Mouse (Mus musculus) lung, postnatal 0 days (tissue): ENCODE results near the gene Usp49. TPM values are rescaled to one million over a fixed set of nuclear protein-coding genes. Genes with fewer than 3 reads are reported as not detected.
"Not testable (repeated sequence)": the region's sequence is repeated elsewhere in the genome, so short reads cannot be mapped to it uniquely, and the experiment has no call there.

Experiments
- ATAC-seq: fragments of 200-750 bp; cut with Nextera tagmentation; 2 replicates; pipeline ENCODE4 v1.8.0; 2017; ENCODE audit warnings: moderate library complexity
- DNase-seq: peaks from one replicate; pipeline ENCODE4 v3.0.0-alpha.2; 2016; ENCODE audit warnings: low spot score
- H3K27ac ChIP-seq: fragments of 300-500 bp; sonication (generic); 2 replicates; pipeline ENCODE4 v1.5.1; 2014; ENCODE audit warnings: antibody characterized with exemption, mild to moderate bottlenecking, low read length, mixed read lengths
- H3K27me3 ChIP-seq: fragments of 300-500 bp; sonication (generic); replicated peaks from 2 replicates; pipeline ENCODE4 v1.6.1; 2014; ENCODE audit warnings: low read length, mixed read lengths; ENCODE audit not compliant: insufficient read depth
- H3K36me3 ChIP-seq: fragments of 300-500 bp; sonication (generic); 2 replicates; pipeline ENCODE4 v1.6.1; 2014; ENCODE audit warnings: low read length, mixed read lengths; ENCODE audit not compliant: insufficient read depth
- H3K4me1 ChIP-seq: fragments of 300-500 bp; sonication (generic); 2 replicates; pipeline ENCODE4 v1.6.1; 2014; ENCODE audit warnings: antibody characterized with exemption, low read depth, low read length, mixed read lengths; ENCODE audit not compliant: insufficient read depth
- H3K4me2 ChIP-seq: fragments of 300-500 bp; sonication (generic); replicated peaks from 2 replicates; pipeline ENCODE4 v1.6.1; 2014; ENCODE audit warnings: low read depth, mild to moderate bottlenecking, low read length, moderate library complexity, mixed read lengths
- H3K4me3 ChIP-seq: fragments of 300-500 bp; sonication (generic); 2 replicates; pipeline ENCODE4 v1.5.1; 2014; ENCODE audit warnings: low read depth, low read length
- H3K9ac ChIP-seq: fragments of 300-500 bp; sonication (generic); replicated peaks from 2 replicates; pipeline ENCODE4 v1.6.1; 2014; ENCODE audit warnings: low read depth, mild to moderate bottlenecking
- H3K9me3 ChIP-seq: fragments of 300-500 bp; sonication (generic); 2 replicates; pipeline ENCODE4 v1.6.1; 2016; ENCODE audit warnings: low read length, mixed read lengths
- CTCF ChIP-seq: IDR thresholded peaks from 2 replicates; pipeline ENCODE4 v1.5.1; 2016; ENCODE audit warnings: antibody characterized with exemption, mild to moderate bottlenecking
- EP300 ChIP-seq: IDR thresholded peaks from 2 replicates; pipeline ENCODE4 v1.6.1; 2016; ENCODE audit warnings: antibody characterized with exemption, mild to moderate bottlenecking, control low read depth
- WGBS: fragments of 180-500 bp; shearing (Covaris S2); extraction: QIAGEN DNeasy Blood & Tissue Kit; methylation state at CpG from one replicate; pipeline ENCODE4 v1.1.7; 2014; 5-methylcytosine and 5-hydroxymethylcytosine counted together
- polyA plus RNA-seq: library from polyadenylated mRNA; unstranded; fragments of >200 nt; fragmentation: Nextera tagmentation; extraction: Ambion mirVana; gene quantifications from 2 replicates; pipeline ENCODE4 v1.2.1, GENCODE M21; 2015

The Usp49 gene
- polyA plus RNA-seq, 1 experiment from 2014 or later, result 3.3 TPM

GRCm38 (mm10) chr17:47597261-47597660 is 33.2 kb upstream of the Usp49 start:
- Histone ChIP-seq H3K36me3 (0 out of 2 replicates have a peak, but pooled peaks cover 11% of the 10 kb centered on the region), H3K4me3 (no peak overlapping the region), H3K4me1 (peaks cover 28% of the 10 kb centered on the region), H3K4me2 (peak overlapping the region; percentile 17; the same call in 1 of the 2 replicates), H3K27ac (peak overlapping the region; percentile 94), H3K27me3 (no peaks in the 10 kb centered on the region), H3K9ac (0 out of 2 replicates have a peak overlapping the region, but pooled peaks have one; percentile 6), H3K9me3 (no peaks in the 10 kb centered on the region)
- DNase-seq, result peak; percentile 32
- ATAC-seq, result no peak
- TF ChIP-seq EP300, result no peak
- TF ChIP-seq CTCF, result no peak
- 54% methylated on average over 13 of the region's 13 CpGs for WGBS

- 0 out of 2 replicates have a peak, but pooled peaks cover 12% of the 10 kb centered on the region for H3K36me3 ChIP-seq
- 18% methylated on average over 10 of the region's 10 CpGs for WGBS
- H3K4me3 ChIP-seq, result no peak overlapping the region
- no peaks in the 10 kb centered on the region for H3K27me3 ChIP-seq
- H3K4me1 ChIP-seq, result peaks cover 28% of the 10 kb centered on the region
- TF ChIP-seq CTCF, result peak; percentile 78
- TF ChIP-seq EP300, result peak; percentile 77
- ATAC-seq (peak; percentile 19), DNase-seq (peak; percentile 83)
- no peaks in the 10 kb centered on the region for H3K9me3 ChIP-seq
- H3K4me2 ChIP-seq, result peak overlapping the region; percentile 17; the same call in 1 of the 2 replicates
- H3K9ac ChIP-seq, result no peak overlapping the region
- H3K27ac ChIP-seq, result peak overlapping the region; percentile 94
These were observed 32.5 kb upstream of the Usp49 start for GRCm38 (mm10) chr17:47597838-47598579.

- ATAC-seq, H3K4me3 ChIP-seq, H3K27me3 ChIP-seq, H3K9ac ChIP-seq, H3K9me3 ChIP-seq, H3K4me2 ChIP-seq, DNase-seq: not testable (repeated sequence)
- Histone ChIP-seq H3K36me3 (0 out of 2 replicates have a peak, but pooled peaks cover 14% of the 10 kb centered on the region), H3K4me1 (peaks cover 28% of the 10 kb centered on the region), H3K27ac (peak overlapping the region; percentile 38; the same call in 1 of the 2 replicates)
- 75% methylated on average over 10 of the region's 10 CpGs for WGBS
These were observed 31.7 kb upstream of the Usp49 start for GRCm38 (mm10) chr17:47598580-47599304.

GRCm38 (mm10) chr17:47599511-47600297 is 30.8 kb upstream of the Usp49 start:
- H3K9me3 ChIP-seq, result no peaks in the 10 kb centered on the region
- peaks cover 28% of the 10 kb centered on the region for H3K4me1 ChIP-seq
- TF ChIP-seq CTCF (no peak), EP300 (peak; percentile 59; the same call in 1 of the 2 replicates)
- peak; percentile 41 for ATAC-seq
- WGBS, result 65% methylated on average over 11 of the region's 11 CpGs
- H3K9ac ChIP-seq, result no peak overlapping the region
- no peaks in the 10 kb centered on the region for H3K27me3 ChIP-seq
- DNase-seq, result peak; percentile 63
- H3K36me3 ChIP-seq, result 0 out of 2 replicates have a peak, but pooled peaks cover 18% of the 10 kb centered on the region
- no peak overlapping the region for H3K4me2 ChIP-seq
- H3K4me3 ChIP-seq, result no peak overlapping the region
- H3K27ac ChIP-seq, result peak overlapping the region; percentile 72

- no peak for TF ChIP-seq CTCF
- no peak for TF ChIP-seq EP300
- Histone ChIP-seq H3K4me1 (peaks cover 22% of the 10 kb centered on the region), H3K27me3 (no peaks in the 10 kb centered on the region), H3K27ac (0 out of 2 replicates have a peak overlapping the region, but pooled peaks have one; percentile 20), H3K36me3 (0 out of 2 replicates have a peak, but pooled peaks cover 18% of the 10 kb centered on the region), H3K4me3 (no peak overlapping the region), H3K9ac (no peak overlapping the region), H3K9me3 (no peaks in the 10 kb centered on the region), H3K4me2 (no peak overlapping the region)
- DNase-seq (no peak), ATAC-seq (no peak)
- 82% methylated on average over 13 of the region's 13 CpGs for WGBS
These were observed 29.7 kb upstream of the Usp49 start for GRCm38 (mm10) chr17:47600601-47601388.
